Mouse (Mus musculus): Measurements from ENCODE around the gene Mgat5. TPM values are rescaled to one million over a fixed set of nuclear protein-coding genes. Genes with fewer than 3 reads are reported as not detected.

Mgat5 gene
- total RNA-seq, 2 experiments from 2014 or later, result 1.3 to 1.8 TPM

GRCm38 (mm10) chr1:127307361-127307760 is 102.5 kb downstream of the Mgat5 start:
- DNase-seq, result no peak

GRCm38 (mm10) chr1:127308207-127308725 is 103.5 kb downstream of the Mgat5 start:
- DNase-seq, result no peak

- no peak for DNase-seq
Measured at GRCm38 (mm10) chr1:127308989-127309701, 104.3 kb downstream of the Mgat5 start.

GRCm38 (mm10) chr1:127310011-127310410 is 105.2 kb downstream of the Mgat5 start:
- DNase-seq, result no peak

GRCm38 (mm10) chr1:127310703-127311102 is 105.9 kb downstream of the Mgat5 start:
- DNase-seq, result no peak

- peak; percentile 14 for DNase-seq
Measured at GRCm38 (mm10) chr1:127313652-127314350, 109.0 kb downstream of the Mgat5 start.

- no peak for DNase-seq
Measured at GRCm38 (mm10) chr1:127315763-127316627, 111.2 kb downstream of the Mgat5 start.

GRCm38 (mm10) chr1:127316651-127317050 is 111.8 kb downstream of the Mgat5 start:
- DNase-seq, result no peak

GRCm38 (mm10) chr1:127317541-127317940 is 112.7 kb downstream of the Mgat5 start:
- no peak for DNase-seq

GRCm38 (mm10) chr1:127318486-127318885 is 113.7 kb downstream of the Mgat5 start:
- DNase-seq, result no peak

- DNase-seq, result no peak
Measured at GRCm38 (mm10) chr1:127319768-127320167, 115.0 kb downstream of the Mgat5 start.

- DNase-seq, result no peak
Measured at GRCm38 (mm10) chr1:127320956-127321355, 116.1 kb downstream of the Mgat5 start.

- no peak for DNase-seq
Measured at GRCm38 (mm10) chr1:127321638-127322037, 116.8 kb downstream of the Mgat5 start.

- no peak for DNase-seq
Measured at GRCm38 (mm10) chr1:127322169-127322805, 117.5 kb downstream of the Mgat5 start.

- no peak for DNase-seq
Measured at GRCm38 (mm10) chr1:127325601-127326198, 120.9 kb downstream of the Mgat5 start.

GRCm38 (mm10) chr1:127327773-127328172 is 123.0 kb downstream of the Mgat5 start:
- DNase-seq, result no peak

- no peak for DNase-seq
Measured at GRCm38 (mm10) chr1:127328354-127328875, 123.6 kb downstream of the Mgat5 start.

- DNase-seq, result peak; percentile 39
Measured at GRCm38 (mm10) chr1:127329810-127330209, 125.0 kb downstream of the Mgat5 start.

GRCm38 (mm10) chr1:127337740-127338139 is 132.9 kb downstream of the Mgat5 start:
- no peak for DNase-seq

GRCm38 (mm10) chr1:127338833-127339487 is 134.1 kb downstream of the Mgat5 start:
- peak; percentile 80 for DNase-seq

- no peak for DNase-seq
Measured at GRCm38 (mm10) chr1:127340296-127340695, 135.5 kb downstream of the Mgat5 start.

All from gastrocnemius, postnatal 25 days (tissue).